Mouse (Mus musculus) small intestine, adult 2 months (tissue): ENCODE measurements around the gene Rap1gap2.

Experiments
- CTCF ChIP-seq: fragments of 200-500 bp; IDR thresholded peaks from 2 replicates; pipeline ENCODE4 v1.5.1; 2012; ENCODE audit warnings: low read depth, mild to moderate bottlenecking, control low read depth, inconsistent platforms, low read length, moderate library complexity, mixed read lengths; ENCODE audit not compliant: insufficient replicate concordance, insufficient read length; ENCODE audit errors: extremely low read depth
- POLR2A ChIP-seq: fragments of 200-500 bp; IDR thresholded peaks from 2 replicates; pipeline ENCODE4 v1.6.1; 2012; ENCODE audit warnings: low read depth, mild to moderate bottlenecking, control low read depth, inconsistent platforms, low read length, moderate library complexity

GRCm38 (mm10) chr11:74493936-74494335, 116.8 kb downstream of the Rap1gap2 start:
- TF ChIP-seq CTCF (no peak), POLR2A (no peak)
